Comparison of ENCODE assay signal across 8 mouse cellular contexts in the genomic region with DNA sequence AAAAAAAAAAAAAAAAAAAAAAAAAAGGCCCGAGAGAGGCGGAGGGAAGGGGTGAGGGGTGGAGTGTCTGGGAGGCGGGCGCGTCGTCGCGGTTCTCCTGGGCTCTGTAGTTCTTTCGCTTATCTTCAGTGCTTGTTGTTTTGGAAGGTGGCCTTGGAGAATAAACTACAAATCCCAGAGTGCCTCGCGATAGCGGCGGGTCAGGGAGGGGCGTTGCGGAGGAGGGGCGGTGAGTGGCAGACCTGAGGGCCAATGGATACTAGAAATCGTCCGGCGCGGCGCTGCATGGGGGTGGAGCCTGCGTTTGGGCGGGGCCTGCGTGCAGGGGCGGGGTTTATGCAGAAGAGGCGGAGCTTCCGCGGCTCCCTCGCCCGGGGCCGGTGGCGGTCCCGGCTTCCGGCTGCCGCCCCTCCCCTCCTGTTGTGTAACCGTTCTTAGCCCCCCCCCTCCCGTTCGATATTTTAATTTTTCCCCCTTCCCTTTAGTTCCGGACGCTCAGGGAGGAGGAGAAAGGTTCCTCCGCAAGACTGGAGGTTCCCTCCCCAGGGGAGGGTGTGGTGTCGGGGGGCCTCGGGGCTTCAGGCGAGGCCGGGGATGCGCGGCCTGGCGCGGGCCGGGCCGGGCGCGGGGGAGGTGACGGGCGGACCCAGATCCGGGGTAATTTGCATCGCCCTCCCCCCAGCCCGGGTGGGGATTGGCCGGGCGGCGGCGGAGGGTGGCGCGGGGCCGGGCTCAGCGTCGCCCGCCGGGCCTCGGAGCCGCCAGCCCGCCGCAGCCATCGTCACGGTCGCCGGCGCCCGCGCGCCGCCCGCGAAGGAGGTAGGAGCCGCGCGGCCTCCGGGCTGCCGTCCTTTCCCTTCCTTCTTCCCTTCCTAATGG. TPM values are rescaled to one million over a fixed set of nuclear protein-coding genes. Genes with fewer than 3 reads are reported as not detected.
DNase-seq lines count a peak whose midpoint lies in the region; ATAC-seq and TF ChIP-seq lines count a peak whose summit lies in the region.

No protein-coding gene starts in this region.

- peak overlapping the region; percentile 100 for H3K4me2 ChIP-seq in forebrain, embryonic 14.5 days (ENCODE audit: low read length)

- peak overlapping the region; percentile 82 for H3K4me3 ChIP-seq in forebrain, embryonic 14.5 days (ENCODE audit: low read depth, low read length)
- H3K4me3 ChIP-seq in lung, adult 2 months (replicated peaks; ENCODE audit: extremely low read depth, low read depth, low read length): peak overlapping the region; percentile 95

- WGBS in forebrain, embryonic 14.5 days: under 1% methylated on average over 64 of the region's 89 CpGs
- WGBS in lung, adult 2 months: under 1% methylated on average over 82 of the region's 89 CpGs

- no peaks in the 10 kb centered on the region for H3K9me3 ChIP-seq in forebrain, embryonic 14.5 days (replicated peaks; ENCODE audit: control insufficient read depth, low read length)

- ATAC-seq in forebrain, embryonic 14.5 days: peak; percentile 92
- peak; percentile 82 for ATAC-seq in neutrophil, adult 5-6 weeks (ENCODE audit: extremely low read depth, insufficient number of reproducible peaks, low FRiP score, poor library complexity, severe bottlenecking)

- H3K36me3 ChIP-seq in forebrain, embryonic 14.5 days (ENCODE audit: control insufficient read depth, insufficient read depth, low read length): 0 out of 2 replicates have a peak, but pooled peaks cover 3% of the 10 kb centered on the region

- peak overlapping the region; percentile 95 for H3K27ac ChIP-seq in forebrain, embryonic 14.5 days (ENCODE audit: low read depth, low read length)

- no peak for TF ChIP-seq CTCF in lung, adult 2 months (IDR thresholded peaks at IDR 0.05; ENCODE audit: insufficient read depth, low read length)

- peak overlapping the region; percentile 94 for H3K9ac ChIP-seq in forebrain, embryonic 14.5 days (ENCODE audit: low read length)

- peak; percentile 99 for DNase-seq in ES-CJ7 (ENCODE audit: low read depth, low spot score)
- DNase-seq in cerebellum, adult 11 months: peak; percentile 99
- peak; percentile 99 for DNase-seq in forebrain, embryonic 14.5 days (ENCODE audit: low spot score)
- peak; percentile 98 for DNase-seq in heart, postnatal 25 days (ENCODE audit: low spot score)
- peak; percentile 99 to 100 for DNase-seq in layer of hippocampus, adult 18-20 months (ENCODE audit: low spot score in 2 of 2)
- DNase-seq in lung, adult 2 months: peak; percentile 100
- DNase-seq in thymus, adult 18-20 months: peak; percentile 99

- intact Hi-C loops in heart, postnatal 25 days (cut with DNase I): loop anchor here (2.0 kb wide), 1 partner anchor 29 kb away; the partner anchor contains the start of gene Pias4

- TF ChIP-seq POLR2A in lung, adult 2 months (IDR thresholded peaks at IDR 0.05; ENCODE audit: borderline replicate concordance, extremely low read depth, low read depth, low read length): no peak

- H3K27me3 ChIP-seq in forebrain, embryonic 14.5 days (replicated peaks; ENCODE audit: control insufficient read depth, insufficient read depth, low read length): peaks cover 29% of the 10 kb centered on the region

- H3K4me1 ChIP-seq in forebrain, embryonic 14.5 days (ENCODE audit: control insufficient read depth, insufficient read depth, low read length): peaks cover 13% of the 10 kb centered on the region
- H3K4me1 ChIP-seq in lung, adult 2 months (ENCODE audit: control insufficient read depth, insufficient read depth, low read length): peaks cover 33% of the 10 kb centered on the region

RNA-seq across cellular contexts. Expression of gene Zbtb7a, which starts 2.5 kb away (rescaled TPM):
- polyA plus RNA-seq in forebrain, embryonic 14.5 days (2014; fragmentation: Nextera tagmentation; extraction: Ambion mirVana): 6.2 and 8.2 TPM in 2 replicates
- total RNA-seq in heart, postnatal 25 days (2021): 10 to 100 TPM; 34.5 to 42.2 TPM
- total RNA-seq in layer of hippocampus, adult 18-20 months (2021): 100 to 1,000 TPM; 122 to 126 TPM
- polyA plus RNA-seq in lung, adult 2 months (2012; rRNA removed): 66.7 and 83.6 TPM in 2 replicates
- 28.7 and 31.1 TPM in 2 replicates for total RNA-seq in neutrophil, adult 5-6 weeks (2017)

RNA-seq across cellular contexts. Expression of gene Pias4, which starts 30.2 kb away (rescaled TPM):
- 44.0 and 45.5 TPM in 2 replicates for polyA plus RNA-seq in forebrain, embryonic 14.5 days (2014; fragmentation: Nextera tagmentation; extraction: Ambion mirVana)
- total RNA-seq in heart, postnatal 25 days (2021): 10 to 100 TPM; 15.6 to 17.4 TPM
- 10 to 100 TPM; 27.5 to 30.8 TPM for total RNA-seq in layer of hippocampus, adult 18-20 months (2021)
- polyA plus RNA-seq in lung, adult 2 months (2012; rRNA removed): 33.0 and 40.0 TPM in 2 replicates
- 34.5 and 40.5 TPM in 2 replicates for total RNA-seq in neutrophil, adult 5-6 weeks (2017)

RNA-seq across cellular contexts. Expression of gene Map2k2, which starts 31.8 kb away (rescaled TPM):
- polyA plus RNA-seq in forebrain, embryonic 14.5 days (2014; fragmentation: Nextera tagmentation; extraction: Ambion mirVana): 180 and 203 TPM in 2 replicates
- 100 to 1,000 TPM; 122 to 123 TPM for total RNA-seq in heart, postnatal 25 days (2021)
- total RNA-seq in layer of hippocampus, adult 18-20 months (2021): 100 to 1,000 TPM; 130 to 136 TPM
- 147 and 176 TPM in 2 replicates for polyA plus RNA-seq in lung, adult 2 months (2012; rRNA removed)
- total RNA-seq in neutrophil, adult 5-6 weeks (2017): 91.5 and 96.6 TPM in 2 replicates

RNA-seq across cellular contexts. Expression of gene Creb3l3, which starts 38.8 kb away (rescaled TPM):
- 0.14 and 0.25 TPM in 2 replicates for polyA plus RNA-seq in forebrain, embryonic 14.5 days (2014; fragmentation: Nextera tagmentation; extraction: Ambion mirVana)
- 1 to 10 TPM in 1 of 2 experiments, under 1 TPM in 1; 0.87 to 1.2 TPM for total RNA-seq in heart, postnatal 25 days (2021)
- total RNA-seq in layer of hippocampus, adult 18-20 months (2021): under 1 TPM; 0.57 to 0.63 TPM
- 0.15 and 0.47 TPM in 2 replicates for polyA plus RNA-seq in lung, adult 2 months (2012; rRNA removed)
- total RNA-seq in neutrophil, adult 5-6 weeks (2017): 0.23 TPM in 1 of 2 replicates, not detected in the other

RNA-seq across cellular contexts. Expression of gene Eef2, which starts 38.9 kb away (rescaled TPM):
- polyA plus RNA-seq in forebrain, embryonic 14.5 days (2014; fragmentation: Nextera tagmentation; extraction: Ambion mirVana): 474 and 520 TPM in 2 replicates
- total RNA-seq in heart, postnatal 25 days (2021): 1,000 to 10,000 TPM in 1 of 2 experiments, 100 to 1,000 TPM in 1; 925 to 1,035 TPM
- 100 to 1,000 TPM; 907 to 934 TPM for total RNA-seq in layer of hippocampus, adult 18-20 months (2021)
- 1,377 and 1,420 TPM in 2 replicates for polyA plus RNA-seq in lung, adult 2 months (2012; rRNA removed)
- 1,126 and 1,171 TPM in 2 replicates for total RNA-seq in neutrophil, adult 5-6 weeks (2017)

Comparison
In these comparisons a context has a peak if more than half of its experiments do, and no peak if none do; other contexts are left out.
1. Peak in every context shown above with its lines: DNase-seq, ATAC-seq, H3K4me3 ChIP-seq and H3K27ac ChIP-seq.